Mouse (Mus musculus) gastrocnemius, postnatal 4 days (tissue): ENCODE data around the gene Tspear. TPM values are rescaled to one million over a fixed set of nuclear protein-coding genes. Genes with fewer than 3 reads are reported as not detected.

Experiments
- DNase-seq, 2 experiments: peaks; one replicate each; pipeline ENCODE4 v3.0.0; 2021 to 2022; ENCODE audit warnings: low spot score in 2 of 2, mixed read lengths in 2 of 2
- total RNA-seq, 2 experiments: library from RNA; stranded (reverse); gene quantifications; 2 replicates each; pipeline ENCODE4 v1.2.3; 2021

Tspear gene
- total RNA-seq, 2 experiments from 2014 or later = not detected

DNA sequence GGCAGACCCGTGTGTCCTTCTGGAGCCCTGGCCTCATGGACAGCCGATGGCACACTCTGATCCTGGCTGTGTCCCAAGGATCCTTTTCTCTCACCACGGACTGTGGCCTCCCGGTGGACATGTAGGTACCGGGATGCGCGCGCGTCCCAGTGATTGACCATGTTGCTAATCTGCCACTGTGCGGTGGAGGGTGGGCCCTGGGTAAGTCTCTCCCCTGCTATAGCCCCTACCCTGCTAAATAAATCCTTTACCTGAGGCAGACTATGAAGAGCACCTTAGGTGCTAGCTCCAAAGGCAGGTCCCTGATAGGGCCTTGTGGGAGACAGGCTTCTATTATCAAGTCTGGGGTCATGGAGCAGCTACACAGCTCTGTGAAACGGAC is 178.4 kb downstream of the Tspear start:
- DNase-seq = no peak

GRCm38 (mm10) chr10:77867546-77867945 is 181.2 kb downstream of the Tspear start:
- no peak for DNase-seq

DNA sequence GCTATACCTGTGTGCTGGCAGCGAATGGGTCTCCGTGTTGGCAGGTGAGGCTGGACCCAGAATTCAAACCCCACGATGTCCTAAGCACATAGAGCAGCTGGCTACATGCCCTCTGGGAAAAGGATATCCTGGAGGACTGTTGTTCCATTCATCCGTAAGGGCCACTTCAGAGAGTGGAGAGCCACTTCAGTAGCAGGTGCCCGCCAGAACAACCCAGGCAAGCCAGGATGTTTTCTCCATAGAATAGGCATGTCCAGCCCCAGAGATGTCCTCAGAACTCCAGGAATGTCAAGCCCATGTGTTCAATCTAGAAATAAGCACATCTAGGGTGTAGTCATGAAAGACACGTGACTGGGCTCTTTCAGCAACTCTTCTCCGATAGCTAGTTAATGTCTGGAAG is 183.3 kb downstream of the Tspear start:
- DNase-seq = no peak

GRCm38 (mm10) chr10:77878985-77879384 is 192.6 kb downstream of the Tspear start:
- no peak for DNase-seq

DNA sequence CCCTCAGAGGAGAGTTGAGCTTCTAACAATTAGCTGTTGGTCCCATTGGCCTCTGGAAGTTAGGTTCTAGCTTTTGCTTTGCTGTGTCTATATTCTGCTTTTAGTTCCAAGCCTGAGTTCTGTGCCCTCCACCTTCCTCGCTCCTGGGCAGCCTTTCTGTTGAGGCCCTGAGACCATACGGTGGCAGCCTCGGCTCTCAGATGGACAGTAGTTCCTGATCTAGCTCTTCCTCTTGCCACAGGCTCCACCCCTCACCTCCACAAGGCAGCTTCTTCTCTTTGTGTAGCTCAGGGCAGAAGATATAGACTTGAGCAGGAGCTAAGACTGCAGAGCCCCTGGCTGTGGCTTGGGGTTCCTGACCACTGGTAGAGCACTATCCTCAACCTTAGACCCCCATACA is 193.9 kb downstream of the Tspear start:
- DNase-seq = no peak

DNA sequence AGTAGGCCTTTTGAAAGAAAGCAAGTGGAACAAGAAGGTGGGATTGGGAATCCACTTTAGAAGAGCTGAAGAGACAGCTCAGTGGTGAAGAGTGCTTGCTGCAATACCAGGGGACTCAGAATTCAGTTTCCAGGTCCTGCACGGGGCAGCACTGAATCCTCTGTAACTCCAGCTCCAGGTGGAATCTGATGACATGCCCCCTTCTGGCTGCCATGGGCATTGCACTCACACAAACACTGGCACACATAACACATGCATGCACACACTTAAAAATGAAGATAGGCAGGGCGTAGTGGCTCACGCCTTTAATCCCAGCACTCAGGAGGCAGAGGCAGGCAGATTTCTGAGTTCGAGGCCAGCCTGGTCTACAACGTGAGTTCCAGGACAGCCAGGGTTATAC is 196.2 kb downstream of the Tspear start:
- DNase-seq = no peak

DNA sequence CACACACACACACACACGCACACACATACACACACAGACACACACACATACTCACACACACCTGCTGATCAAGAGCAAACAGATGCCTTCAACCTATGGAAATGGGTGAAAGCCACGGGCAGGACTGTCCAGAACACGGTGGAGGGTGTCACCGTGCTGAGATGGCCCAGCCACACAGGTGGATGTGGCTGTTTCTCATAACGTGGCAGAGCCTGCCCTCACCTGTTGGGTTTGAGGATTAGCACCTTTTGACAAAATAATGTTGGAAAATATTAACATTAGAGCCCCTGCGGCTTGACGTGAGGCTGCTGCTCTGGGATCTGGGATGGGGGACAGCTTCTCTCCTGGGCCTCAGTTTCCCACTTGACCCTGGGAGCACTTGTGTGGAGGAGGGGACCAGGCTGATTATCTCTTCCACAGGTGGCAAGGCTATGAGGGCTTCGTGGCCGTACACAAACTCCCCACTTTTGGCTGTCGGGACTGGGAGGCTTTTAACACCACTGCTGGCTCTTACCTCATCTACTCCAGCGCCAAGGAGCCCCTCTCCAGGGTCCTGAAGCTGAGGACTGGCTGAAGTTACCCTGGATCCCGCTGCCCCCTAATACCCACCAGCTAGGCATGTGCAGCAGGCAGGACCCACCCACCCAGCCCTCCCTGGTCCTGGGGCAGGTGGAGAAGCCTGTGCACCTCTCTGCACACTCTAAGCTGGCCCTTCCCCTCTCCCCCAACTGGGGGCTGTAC is 199.8 kb downstream of the Tspear start:
- DNase-seq = no peak

- DNase-seq = no peak
These were observed 204.7 kb downstream of the Tspear start for GRCm38 (mm10) chr10:77890987-77891565.

GRCm38 (mm10) chr10:77895562-77895961 is 209.2 kb downstream of the Tspear start:
- no peak for DNase-seq

GRCm38 (mm10) chr10:77900126-77900525 is 213.8 kb downstream of the Tspear start:
- DNase-seq = no peak

- no peak for DNase-seq
These were observed 214.8 kb downstream of the Tspear start for GRCm38 (mm10) chr10:77900903-77901818.

GRCm38 (mm10) chr10:77901871-77902210 is 215.5 kb downstream of the Tspear start:
- no peak for DNase-seq

- peak in 1 of 2 experiments; percentile 54 for DNase-seq
These were observed 216.0 kb downstream of the Tspear start, which contains the start of gene Lrrc3 for GRCm38 (mm10) chr10:77902211-77902893. Lrrc3 (minus strand) TSS chr10:77902536.

GRCm38 (mm10) chr10:77902894-77903715 is 216.7 kb downstream of the Tspear start:
- DNase-seq = no peak

DNA sequence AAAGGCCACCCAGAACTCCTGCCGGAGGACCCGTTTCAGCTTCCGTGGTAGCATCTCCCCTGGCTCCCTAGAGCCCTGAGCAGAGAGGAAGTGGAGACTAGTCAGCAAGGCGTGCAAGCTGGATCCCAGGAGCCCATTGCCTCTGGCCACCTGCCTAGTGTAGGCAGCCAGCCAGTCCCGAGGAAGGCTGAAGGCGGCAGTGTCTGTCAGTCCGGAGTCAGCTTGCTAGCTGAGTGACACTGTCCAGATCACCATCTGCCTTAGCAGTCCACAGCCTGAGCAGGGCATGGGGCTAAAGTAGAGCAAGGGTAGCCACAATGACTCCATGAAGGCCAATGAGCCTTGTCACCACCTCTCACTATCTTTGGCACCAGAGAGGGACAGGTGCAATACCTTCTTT is 226.2 kb downstream of the Tspear start:
- DNase-seq = no peak

DNA sequence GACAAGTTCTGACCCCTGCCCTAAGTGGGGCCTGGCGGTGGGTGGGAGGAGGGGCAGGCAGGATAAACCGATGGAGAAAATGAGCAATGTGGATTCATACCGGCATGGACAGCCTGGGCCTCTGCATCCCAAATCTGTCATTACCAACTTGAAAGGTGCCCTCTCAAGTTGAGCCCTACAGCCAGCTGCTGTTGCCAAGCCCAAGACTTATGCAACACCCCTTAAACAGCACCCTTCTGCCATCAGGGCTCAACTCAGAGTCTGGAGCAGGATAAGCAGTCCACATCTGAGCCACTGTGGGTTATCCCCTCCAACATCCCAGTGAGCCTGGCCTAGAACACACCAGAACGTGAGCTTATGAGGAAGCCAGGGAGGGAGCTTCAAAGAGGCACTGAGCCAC is 226.9 kb downstream of the Tspear start:
- DNase-seq = no peak

DNA sequence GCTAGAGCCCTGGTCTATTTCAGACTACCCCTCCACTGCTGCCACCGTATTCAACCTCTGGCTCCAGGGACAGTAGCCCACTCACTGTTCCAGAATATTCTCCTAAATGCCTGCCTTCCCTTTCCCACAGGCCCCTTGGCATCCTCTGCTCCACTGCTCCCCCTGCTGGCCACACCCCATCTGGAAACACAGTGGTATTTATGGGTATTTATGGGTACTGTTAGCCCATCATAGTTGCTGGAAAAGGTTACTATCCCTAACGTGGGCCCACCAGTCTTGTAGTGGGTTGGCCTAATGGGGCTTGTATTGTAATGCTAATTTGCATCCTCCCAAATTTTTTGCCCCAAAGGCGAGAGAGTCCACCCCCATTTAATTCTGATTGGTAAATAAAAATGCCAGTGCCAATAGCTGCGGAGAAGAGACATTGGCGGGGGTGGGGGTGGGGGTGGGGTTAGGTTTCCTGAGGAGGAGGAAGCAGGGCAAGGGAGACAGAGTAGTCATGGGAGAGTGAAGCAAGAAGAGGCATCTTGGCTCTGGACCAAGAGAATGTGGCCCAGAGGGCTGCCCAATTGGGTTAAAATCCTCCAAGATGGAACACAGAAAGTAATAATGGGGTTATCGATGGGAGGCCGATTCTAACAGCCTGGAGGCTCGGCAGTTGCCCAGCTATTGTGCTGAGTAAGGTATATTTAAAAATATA is 230.4 kb downstream of the Tspear start:
- peak; percentile 47 to 50 for DNase-seq

DNA sequence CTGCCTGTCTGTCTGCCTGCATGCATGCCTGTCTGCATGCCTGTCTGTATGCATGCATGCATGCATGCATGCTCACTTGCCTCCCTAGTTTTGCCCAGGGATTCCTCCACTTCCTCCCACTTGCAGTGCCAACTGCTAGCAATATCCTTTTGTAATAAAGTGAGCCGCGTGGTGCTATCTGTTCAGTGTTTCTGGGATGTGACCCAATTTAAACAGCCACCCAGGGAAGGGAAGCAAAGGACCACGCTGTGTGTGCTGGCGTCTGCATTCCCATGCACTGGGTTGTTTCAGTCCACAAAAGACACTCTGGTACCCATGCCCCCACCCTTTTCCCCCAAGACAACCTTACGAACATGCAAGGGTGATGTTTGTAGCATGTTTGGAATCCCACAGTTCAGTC is 234.6 kb downstream of the Tspear start:
- no peak for DNase-seq

DNA sequence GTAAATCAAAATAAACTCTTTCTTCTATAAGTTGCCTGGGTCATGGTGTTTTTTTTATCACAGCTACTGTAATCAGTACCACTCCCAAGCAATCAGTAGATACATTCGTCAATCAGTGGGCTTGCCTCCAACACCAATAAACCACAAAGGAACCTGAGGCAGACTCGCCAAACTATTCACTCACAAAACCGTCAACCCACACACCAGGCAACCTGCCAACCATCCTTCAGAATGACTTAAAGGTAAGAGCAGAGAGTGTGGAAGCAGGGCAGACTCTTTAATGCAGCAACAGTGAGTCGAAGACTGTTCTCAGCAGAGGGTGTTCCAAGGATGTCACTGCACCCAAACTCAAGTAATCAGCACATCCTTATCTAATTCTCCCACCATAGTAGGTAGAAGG is 236.3 kb downstream of the Tspear start:
- DNase-seq = no peak

GRCm38 (mm10) chr10:77926140-77926539 is 239.8 kb downstream of the Tspear start:
- DNase-seq = peak in 1 of 2 experiments; percentile 37
